Mouse (Mus musculus): ENCODE measurements around the gene Pkm.

DNA sequence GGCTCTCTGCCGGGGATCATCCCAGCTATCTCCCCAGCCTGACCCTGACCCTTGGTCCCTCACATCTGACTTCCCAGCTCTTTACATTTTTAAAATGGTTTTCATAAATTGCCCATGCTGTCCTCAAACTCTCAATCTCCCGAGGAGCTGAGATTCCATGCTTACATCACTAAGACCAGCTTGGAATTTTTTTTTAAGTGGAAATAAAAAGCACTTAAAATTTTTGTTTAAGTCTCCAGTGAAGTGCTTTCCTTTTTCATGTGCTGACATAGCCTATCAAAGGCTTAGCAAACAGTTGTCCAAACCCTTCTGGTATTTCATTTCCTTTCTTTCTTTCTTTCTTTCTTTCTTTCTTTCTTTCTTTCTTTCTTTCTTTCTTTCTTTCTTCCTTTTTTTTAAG, 27.9 kb downstream of the Pkm start:
- TF ChIP-seq GATA1 (IDR thresholded peaks at IDR 0.05; ENCODE audit: borderline replicate concordance, low read length): no peak
- no peak for TF ChIP-seq FLI1 (IDR thresholded peaks at IDR 0.05; ENCODE audit: low read length)
